Mouse (Mus musculus) v-Abl transformed pro-B cells (cell line): ENCODE data around the gene Fam243.

Source experiments
- in situ Hi-C, 2 experiments: fragments of 400-800 bp; cut with MboI; formaldehyde crosslinking; loops; one replicate each; pipeline ENCODE4 v1.15.1; 2025; ENCODE audit not compliant: unreplicated experiment in 2 of 2

The Fam243 gene

GRCm38 (mm10) chr16:92286609-92287008 is 34.6 kb downstream of the Fam243 start:
- in situ Hi-C loops = loop anchor here (5.0 to 25.0 kb wide), 3 partner anchors 349 to 1199 kb away; partner anchors contain the start of gene 4932438H23Rik (in 2 of the 2)

- in situ Hi-C loops = loop anchor here (5.0 to 25.0 kb wide), 3 partner anchors 348 to 1198 kb away; partner anchors contain the start of gene 4932438H23Rik (in 2 of the 2)
Measured at GRCm38 (mm10) chr16:92285068-92285467, 36.2 kb downstream of the Fam243 start.

- in situ Hi-C loops = loop anchor here (25.0 kb wide), 2 partner anchors 570 to 1195 kb away; partner anchors contain the start of gene 4932438H23Rik (in 2 of the 2)
Measured at GRCm38 (mm10) chr16:92282671-92283070, 38.6 kb downstream of the Fam243 start.

GRCm38 (mm10) chr16:92275526-92275925 is 45.7 kb downstream of the Fam243 start:
- in situ Hi-C loops = loop anchor here (25.0 kb wide), 2 partner anchors 563 to 1188 kb away; partner anchors contain the start of gene 4932438H23Rik (in 2 of the 2)

GRCm38 (mm10) chr16:92274516-92274915 is 46.7 kb downstream of the Fam243 start:
- in situ Hi-C loops = no loop called here
